In genomic region chr11:12285319-12286021, GRCm38 (mm10) we compare ENCODE assay signal across 24 mouse cellular contexts.
"Had no signal": no experiment of that assay in that cellular context is flagged by ENCODE, and none has a peak within 500 bp of the region (broad histone marks: within the 10 kb centered on the region; RNA-seq: fewer than 3 reads in every experiment).

No protein-coding gene starts in this region.

- H3K27ac ChIP-seq: gastrocnemius, adult 2 months; heart, embryonic 10.5 days; hindbrain, embryonic 10.5 days; hindbrain, embryonic 12.5 days; hindbrain, embryonic 14.5 days; intestine, embryonic 15.5 days; layer of hippocampus, adult 2 months; left cerebral cortex, adult 2 months; limb, embryonic 10.5 days; limb, embryonic 12.5 days had no signal

- H3K27me3 ChIP-seq: hindbrain, embryonic 12.5 days; intestine, embryonic 15.5 days; limb, embryonic 12.5 days had no signal

- H3K4me1 ChIP-seq: heart, embryonic 10.5 days; hindbrain, embryonic 10.5 days; hindbrain, embryonic 12.5 days; intestine, embryonic 15.5 days; limb, embryonic 10.5 days; limb, embryonic 12.5 days had no signal

- H3K4me3 ChIP-seq: gastrocnemius, adult 2 months; heart, embryonic 10.5 days; heart, embryonic 12.5 days; hindbrain, embryonic 10.5 days; hindbrain, embryonic 12.5 days; intestine, embryonic 15.5 days; layer of hippocampus, adult 2 months; left cerebral cortex, adult 2 months; limb, embryonic 10.5 days; limb, embryonic 12.5 days had no signal

- H3K9ac ChIP-seq: heart, embryonic 12.5 days; hindbrain, embryonic 12.5 days; hindbrain, embryonic 14.5 days; intestine, embryonic 15.5 days; limb, embryonic 12.5 days had no signal

- H3K9me3 ChIP-seq: heart, embryonic 10.5 days; heart, embryonic 12.5 days; hindbrain, embryonic 10.5 days; hindbrain, embryonic 12.5 days; intestine, embryonic 15.5 days; limb, embryonic 10.5 days; limb, embryonic 12.5 days had no signal

- H3K4me2 ChIP-seq: heart, embryonic 12.5 days; hindbrain, embryonic 12.5 days; hindbrain, embryonic 14.5 days; intestine, embryonic 15.5 days; limb, embryonic 12.5 days had no signal

- H3K36me3 ChIP-seq: heart, embryonic 10.5 days; heart, embryonic 12.5 days; hindbrain, embryonic 10.5 days; hindbrain, embryonic 12.5 days; intestine, embryonic 15.5 days; limb, embryonic 10.5 days; limb, embryonic 12.5 days had no signal

- DNase-seq: gastrocnemius, adult 2 months; gastrocnemius, postnatal 10 days; gastrocnemius, postnatal 25 days; heart, adult 18-20 months; heart, postnatal 10 days; heart, postnatal 4 days; kidney, adult 18-20 months; kidney, adult 8-10 months; kidney, postnatal 10 days; kidney, postnatal 25 days; kidney, postnatal 4 days had no signal

- ATAC-seq: hindbrain, embryonic 16.5 days; inflammation-experienced regulatory T-cells, adult 6 months; intestine, embryonic 15.5 days; intestine, postnatal 0 days had no signal
